Mouse (Mus musculus) lung, postnatal 25 days (tissue): ENCODE data around the gene Rnls.
"Not testable (repeated sequence)": the region's sequence is repeated elsewhere in the genome, so short reads cannot be mapped to it uniquely, and the experiment has no call there.

Source experiments
- DNase-seq: peaks from one replicate; pipeline ENCODE4 v3.0.0; 2022; ENCODE audit warnings: low spot score

Gene Rnls

GRCm38 (mm10) chr19:33391651-33392382, at the start of gene Rnls:
Rnls (minus strand) TSS chr19:33392295.
- DNase-seq, result peak; percentile 91

GRCm38 (mm10) chr19:33429457-33429856, 37.4 kb upstream of the Rnls start:
- no peak for DNase-seq

GRCm38 (mm10) chr19:33419368-33419767, 27.3 kb upstream of the Rnls start:
- not testable (repeated sequence) for DNase-seq

- no peak for DNase-seq
These were observed 11.3 kb downstream of the Rnls start for GRCm38 (mm10) chr19:33380825-33381224.

- DNase-seq, result peak; percentile 27
These were observed 11.7 kb downstream of the Rnls start for GRCm38 (mm10) chr19:33380386-33380785.

GRCm38 (mm10) chr19:33368808-33369207, 23.3 kb downstream of the Rnls start:
- DNase-seq, result no peak

GRCm38 (mm10) chr19:33366661-33367060, 25.4 kb downstream of the Rnls start:
- DNase-seq, result peak; percentile 50

GRCm38 (mm10) chr19:33357019-33357418, 35.1 kb downstream of the Rnls start:
- no peak for DNase-seq

GRCm38 (mm10) chr19:33340119-33340518, 52.0 kb downstream of the Rnls start:
- DNase-seq, result no peak

- DNase-seq, result no peak
These were observed 65.1 kb downstream of the Rnls start for GRCm38 (mm10) chr19:33326706-33327641.

GRCm38 (mm10) chr19:33318785-33319184, 73.3 kb downstream of the Rnls start:
- no peak for DNase-seq

GRCm38 (mm10) chr19:33317130-33317529, 75.0 kb downstream of the Rnls start:
- no peak for DNase-seq

GRCm38 (mm10) chr19:33299726-33300292, 92.3 kb downstream of the Rnls start:
- no peak for DNase-seq

GRCm38 (mm10) chr19:33296338-33296737, 95.8 kb downstream of the Rnls start:
- DNase-seq, result no peak

- no peak for DNase-seq
These were observed 109.1 kb downstream of the Rnls start for GRCm38 (mm10) chr19:33282985-33283384.

- no peak for DNase-seq
These were observed 115.7 kb downstream of the Rnls start for GRCm38 (mm10) chr19:33276421-33276820.

GRCm38 (mm10) chr19:33273676-33274075, 118.4 kb downstream of the Rnls start:
- DNase-seq, result no peak

GRCm38 (mm10) chr19:33271571-33271970, 120.5 kb downstream of the Rnls start:
- DNase-seq, result no peak

GRCm38 (mm10) chr19:33270231-33270630, 121.9 kb downstream of the Rnls start:
- DNase-seq, result no peak

GRCm38 (mm10) chr19:33268044-33268443, 124.1 kb downstream of the Rnls start:
- DNase-seq, result no peak

- no peak for DNase-seq
These were observed 126.8 kb downstream of the Rnls start for GRCm38 (mm10) chr19:33265245-33265644.

GRCm38 (mm10) chr19:33264224-33264993, 127.7 kb downstream of the Rnls start:
- DNase-seq, result no peak
